Mouse (Mus musculus): ENCODE data around the gene Ppef1. TPM values are rescaled to one million over a fixed set of nuclear protein-coding genes. Genes with fewer than 3 reads are reported as not detected.

Ppef1 gene
- total and polyA plus RNA-seq, 3 experiments, result 0.06 TPM; not detected in 2

DNA sequence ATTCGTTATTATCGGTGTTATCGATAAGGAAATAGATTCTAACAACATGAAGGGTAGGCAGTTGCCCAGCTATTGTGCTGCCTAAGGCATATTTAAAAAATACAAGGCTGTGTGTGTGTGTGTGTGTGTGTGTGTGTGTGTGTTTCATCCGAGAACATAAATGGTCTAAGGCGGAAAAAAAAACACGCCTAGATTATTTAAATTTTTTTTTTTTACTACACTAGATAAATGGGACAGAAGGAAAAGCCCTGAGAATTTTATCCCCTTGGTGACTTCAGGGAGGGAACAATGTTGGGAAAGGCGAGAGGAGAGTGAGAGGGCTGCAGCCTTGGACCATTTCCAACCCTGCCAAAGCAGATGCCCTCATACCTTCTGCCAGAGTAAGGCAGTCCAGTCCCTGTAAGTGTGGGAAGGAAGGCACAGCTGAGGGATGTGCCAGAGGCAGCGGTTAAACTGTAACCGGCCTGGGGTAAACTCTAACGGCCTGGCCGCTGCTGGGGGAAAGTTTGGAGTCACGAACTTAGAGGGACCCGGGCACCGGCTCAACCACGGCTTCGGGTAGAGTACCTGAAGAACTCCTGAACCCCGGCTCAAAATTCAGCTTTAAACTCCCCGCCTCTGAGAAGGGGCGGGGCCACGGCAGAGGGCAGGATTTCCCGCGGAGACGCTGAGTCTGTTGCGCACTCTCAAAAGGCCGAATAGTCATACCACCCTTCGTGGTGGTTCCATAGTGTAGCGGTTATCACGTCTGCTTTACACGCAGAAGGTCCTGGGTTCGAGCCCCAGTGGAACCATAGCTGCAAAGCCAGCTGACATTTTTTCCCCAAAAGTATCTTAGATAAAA is 30.0 kb upstream of the Ppef1 start:
- no peaks in the 10 kb centered on the region for H3K27me3 ChIP-seq (ENCODE audit: control insufficient read depth, insufficient read depth, low read length)
- H3K9ac ChIP-seq (ENCODE audit: low read depth, low read length), result no peak overlapping the region; the same call in 1 of the 2 replicates
- H3K36me3 ChIP-seq (ENCODE audit: control insufficient read depth, insufficient read depth, low read length), result peaks cover 1% of the 10 kb centered on the region; the same call in 1 of the 2 replicates
- WGBS, result 26% methylated on average over 30 of the region's 30 CpGs
- TF ChIP-seq CTCF (IDR thresholded peaks at IDR 0.05) (no peak), POLR2A (IDR thresholded peaks at IDR 0.05; ENCODE audit: insufficient read depth, low read depth, low read length) (no peak), EP300 (IDR thresholded peaks at IDR 0.05; ENCODE audit: insufficient read depth, low read depth, low read length) (0 out of 2 replicates have a peak, but pooled peaks have one; percentile 48)
- no peaks in the 10 kb centered on the region for H3K4me1 ChIP-seq (ENCODE audit: control insufficient read depth, insufficient read depth, low read length)
- H3K79me2 ChIP-seq (replicated peaks; ENCODE audit: control insufficient read depth, insufficient read depth, low read length), result no peaks in the 10 kb centered on the region
- peak overlapping the region; percentile 49 for H3K4me3 ChIP-seq
- peak overlapping the region; percentile 67 for H3K27ac ChIP-seq
- intact Hi-C loops (cut with DNase I), result loop anchor here (2.0 to 10.0 kb wide), 4 partner anchors 181 to 631 kb away; partner anchors contain the start of genes Cdkl5, Pdha1 and Phka2
- peak; percentile 89 to 93 for DNase-seq

- 89% methylated on average over 8 of the region's 8 CpGs for WGBS
- H3K27me3 ChIP-seq (ENCODE audit: control insufficient read depth, insufficient read depth, low read length), result no peaks in the 10 kb centered on the region
- intact Hi-C loops (cut with DNase I), result no loop called here
- no peak for DNase-seq
- no peaks in the 10 kb centered on the region for H3K36me3 ChIP-seq (ENCODE audit: control insufficient read depth, insufficient read depth, low read length)
- H3K9ac ChIP-seq (ENCODE audit: low read depth, low read length), result no peak overlapping the region
- no peaks in the 10 kb centered on the region for H3K4me1 ChIP-seq (ENCODE audit: control insufficient read depth, insufficient read depth, low read length)
- no peaks in the 10 kb centered on the region for H3K79me2 ChIP-seq (replicated peaks; ENCODE audit: control insufficient read depth, insufficient read depth, low read length)
- no peak overlapping the region for H3K27ac ChIP-seq
- H3K4me3 ChIP-seq, result no peak overlapping the region
- TF ChIP-seq CTCF (IDR thresholded peaks at IDR 0.05), result no peak
- no peak for TF ChIP-seq POLR2A (IDR thresholded peaks at IDR 0.05; ENCODE audit: insufficient read depth, low read depth, low read length)
- TF ChIP-seq EP300 (IDR thresholded peaks at IDR 0.05; ENCODE audit: insufficient read depth, low read depth, low read length), result no peak
Observed at GRCm38 (mm10) chrX:160750808-160751207, 15.2 kb upstream of the Ppef1 start.

DNA sequence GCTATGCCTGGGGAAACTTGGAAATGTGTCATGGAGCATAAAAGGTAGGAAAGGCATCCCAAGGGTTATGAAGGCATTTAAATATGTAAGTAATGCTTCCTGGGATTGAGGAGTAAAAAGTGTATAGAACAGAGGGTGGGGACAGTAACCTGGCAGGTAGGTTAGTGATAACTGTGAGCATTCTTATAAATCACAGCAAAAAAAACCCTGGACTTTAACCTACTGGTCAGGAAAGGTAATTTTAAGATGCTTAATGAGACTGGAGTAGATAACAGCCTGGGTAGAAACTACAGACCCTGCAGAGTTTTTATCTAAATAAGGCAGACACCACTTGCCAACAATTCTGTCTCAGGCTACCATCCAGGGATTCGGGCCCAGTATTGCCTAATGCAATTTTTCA is 13.1 kb upstream of the Ppef1 start:
- WGBS, result 61% methylated on average over 1 of the region's 1 CpGs
- H3K9ac ChIP-seq (ENCODE audit: low read depth, low read length), result no peak overlapping the region
- DNase-seq, result no peak
- H3K4me1 ChIP-seq (ENCODE audit: control insufficient read depth, insufficient read depth, low read length), result no peaks in the 10 kb centered on the region
- intact Hi-C loops (cut with DNase I), result no loop called here
- no peak overlapping the region for H3K27ac ChIP-seq
- no peaks in the 10 kb centered on the region for H3K27me3 ChIP-seq (ENCODE audit: control insufficient read depth, insufficient read depth, low read length)
- TF ChIP-seq CTCF (IDR thresholded peaks at IDR 0.05), result no peak
- no peak for TF ChIP-seq EP300 (IDR thresholded peaks at IDR 0.05; ENCODE audit: insufficient read depth, low read depth, low read length)
- TF ChIP-seq POLR2A (IDR thresholded peaks at IDR 0.05; ENCODE audit: insufficient read depth, low read depth, low read length), result no peak
- H3K36me3 ChIP-seq (ENCODE audit: control insufficient read depth, insufficient read depth, low read length), result no peaks in the 10 kb centered on the region
- no peak overlapping the region for H3K4me3 ChIP-seq
- no peaks in the 10 kb centered on the region for H3K79me2 ChIP-seq (replicated peaks; ENCODE audit: control insufficient read depth, insufficient read depth, low read length)

DNA sequence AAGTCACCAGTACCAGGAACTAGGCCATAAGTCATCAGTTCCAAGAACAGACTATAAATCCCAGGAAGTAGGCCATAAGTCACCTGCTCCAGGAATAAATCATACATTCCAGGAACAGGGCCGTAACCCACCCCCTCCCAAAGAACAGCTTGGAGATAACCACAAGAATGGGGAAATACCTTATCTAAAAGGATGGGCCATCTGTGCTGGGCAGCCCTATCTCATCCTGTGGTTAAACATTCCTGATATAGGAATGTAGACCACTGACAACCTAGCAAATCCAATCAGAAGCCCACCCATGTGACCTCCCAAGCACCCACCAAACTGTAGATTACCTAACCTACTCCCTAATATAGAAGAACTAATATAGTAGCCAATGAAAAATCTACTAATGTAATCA is 9.8 kb upstream of the Ppef1 start:
- Histone ChIP-seq H3K4me3 (no peak overlapping the region), H3K27ac (no peak overlapping the region), H3K36me3 (ENCODE audit: control insufficient read depth, insufficient read depth, low read length) (no peaks in the 10 kb centered on the region), H3K27me3 (ENCODE audit: control insufficient read depth, insufficient read depth, low read length) (no peaks in the 10 kb centered on the region), H3K9ac (ENCODE audit: low read depth, low read length) (no peak overlapping the region), H3K79me2 (replicated peaks; ENCODE audit: control insufficient read depth, insufficient read depth, low read length) (no peaks in the 10 kb centered on the region), H3K4me1 (ENCODE audit: control insufficient read depth, insufficient read depth, low read length) (no peaks in the 10 kb centered on the region)
- TF ChIP-seq POLR2A (IDR thresholded peaks at IDR 0.05; ENCODE audit: insufficient read depth, low read depth, low read length) (no peak), EP300 (IDR thresholded peaks at IDR 0.05; ENCODE audit: insufficient read depth, low read depth, low read length) (no peak), CTCF (IDR thresholded peaks at IDR 0.05) (no peak)
- no peak for DNase-seq
- intact Hi-C loops (cut with DNase I), result no loop called here
- WGBS, result 58% methylated on average over 1 of the region's 1 CpGs

GRCm38 (mm10) chrX:160699171-160699570 is 36.4 kb downstream of the Ppef1 start:
- intact Hi-C loops (cut with DNase I), result no loop called here
- no peak for DNase-seq
- 42% methylated on average over 1 of the region's 1 CpGs for WGBS
- TF ChIP-seq EP300 (IDR thresholded peaks at IDR 0.05; ENCODE audit: insufficient read depth, low read depth, low read length) (no peak), POLR2A (IDR thresholded peaks at IDR 0.05; ENCODE audit: insufficient read depth, low read depth, low read length) (no peak), CTCF (IDR thresholded peaks at IDR 0.05) (no peak)
- Histone ChIP-seq H3K9ac (ENCODE audit: low read depth, low read length) (no peak overlapping the region), H3K4me1 (ENCODE audit: control insufficient read depth, insufficient read depth, low read length) (no peaks in the 10 kb centered on the region), H3K27ac (no peak overlapping the region), H3K79me2 (replicated peaks; ENCODE audit: control insufficient read depth, insufficient read depth, low read length) (no peaks in the 10 kb centered on the region), H3K36me3 (ENCODE audit: control insufficient read depth, insufficient read depth, low read length) (no peaks in the 10 kb centered on the region), H3K27me3 (ENCODE audit: control insufficient read depth, insufficient read depth, low read length) (no peaks in the 10 kb centered on the region), H3K4me3 (no peak overlapping the region)

GRCm38 (mm10) chrX:160691559-160691958 is 44.0 kb downstream of the Ppef1 start:
- Histone ChIP-seq H3K4me1 (ENCODE audit: control insufficient read depth, insufficient read depth, low read length) (no peaks in the 10 kb centered on the region), H3K4me3 (no peak overlapping the region), H3K9ac (ENCODE audit: low read depth, low read length) (no peak overlapping the region), H3K27ac (no peak overlapping the region), H3K27me3 (ENCODE audit: control insufficient read depth, insufficient read depth, low read length) (no peaks in the 10 kb centered on the region), H3K79me2 (replicated peaks; ENCODE audit: control insufficient read depth, insufficient read depth, low read length) (no peaks in the 10 kb centered on the region), H3K36me3 (ENCODE audit: control insufficient read depth, insufficient read depth, low read length) (no peaks in the 10 kb centered on the region)
- no peak for DNase-seq
- 82% methylated on average over 3 of the region's 3 CpGs for WGBS
- intact Hi-C loops (cut with DNase I), result no loop called here
- TF ChIP-seq EP300 (IDR thresholded peaks at IDR 0.05; ENCODE audit: insufficient read depth, low read depth, low read length), result no peak
- no peak for TF ChIP-seq POLR2A (IDR thresholded peaks at IDR 0.05; ENCODE audit: insufficient read depth, low read depth, low read length)
